Mouse (Mus musculus) fat pad, adult 2 months (tissue): ENCODE measurements at regions not wholly inside any gene's neighbourhood (a gene's known extent, or its start where the extent isn't known, plus 50 kb on each side); places are given as distances from the start of the nearest gene placed in this dataset.

ENCODE experiments used
- DNase-seq: peaks from one replicate; pipeline ENCODE4 v3.0.0-alpha.2; 2011; ENCODE audit warnings: low read depth, low spot score; ENCODE audit errors: extremely low read depth

GRCm38 (mm10) chr17:4391210-4391609 is 602.9 kb upstream of the Arid1b start:
- DNase-seq = no peak

GRCm38 (mm10) chr17:4396119-4396518 is 598.0 kb upstream of the Arid1b start:
- no peak for DNase-seq

GRCm38 (mm10) chr17:4417686-4418085 is 576.4 kb upstream of the Arid1b start:
- DNase-seq = no peak

DNA sequence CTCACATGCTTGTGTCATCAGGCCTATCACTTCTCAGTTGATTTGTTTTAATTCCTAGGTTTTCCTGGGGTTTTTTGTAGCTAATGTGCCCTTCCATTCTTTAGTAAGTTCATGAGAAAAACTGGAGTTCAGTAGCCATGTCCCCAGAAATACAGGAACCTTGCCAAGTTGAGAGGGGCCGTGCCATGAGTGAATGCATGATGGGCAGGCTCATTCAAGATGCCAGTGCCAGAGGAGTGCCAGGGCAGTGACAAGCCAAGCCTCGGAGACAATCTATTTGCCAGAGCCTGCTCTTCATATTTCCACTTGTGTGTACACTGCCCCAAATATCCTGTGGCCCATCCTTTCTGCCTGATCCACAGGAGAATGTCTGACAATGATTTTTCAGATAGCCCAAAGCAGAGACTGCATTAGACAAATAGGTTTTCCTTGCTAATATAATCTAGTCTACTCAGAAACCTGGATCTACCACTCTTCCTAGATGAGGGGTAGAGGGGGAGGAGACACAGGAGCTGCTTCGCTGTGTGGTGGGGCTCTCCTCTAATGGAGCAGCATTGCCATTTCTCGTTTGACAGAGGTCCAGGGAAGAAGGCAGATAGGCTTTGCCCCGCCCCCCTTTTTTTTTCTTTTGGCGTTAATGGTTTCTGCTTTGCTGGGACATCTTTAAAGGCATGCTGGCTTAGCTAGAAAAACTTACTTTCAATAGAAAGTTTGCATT is 569.5 kb upstream of the Arid1b start:
- DNase-seq = no peak

DNA sequence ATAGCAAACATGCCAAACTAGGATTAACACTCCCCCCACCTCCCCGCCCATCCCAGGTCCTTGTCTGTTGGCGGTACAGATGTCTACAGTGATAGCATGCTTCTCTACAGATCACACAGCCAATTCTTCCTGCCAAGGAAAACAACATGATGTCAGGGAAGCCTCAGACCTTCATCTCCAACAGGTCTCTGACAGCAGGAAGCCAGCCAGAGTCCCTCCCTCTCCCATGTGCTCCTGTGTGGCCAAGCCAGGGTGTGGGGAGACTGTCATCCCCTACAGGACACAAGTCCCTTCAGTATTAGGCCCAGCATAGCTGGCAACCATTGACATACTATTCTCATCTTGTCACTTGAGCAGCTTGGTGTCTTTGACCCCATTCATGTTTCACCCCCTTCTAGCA is 568.8 kb upstream of the Arid1b start:
- DNase-seq = peak; percentile 13

- no peak for DNase-seq
Measured at GRCm38 (mm10) chr17:4429036-4429435, 565.1 kb upstream of the Arid1b start.

DNA sequence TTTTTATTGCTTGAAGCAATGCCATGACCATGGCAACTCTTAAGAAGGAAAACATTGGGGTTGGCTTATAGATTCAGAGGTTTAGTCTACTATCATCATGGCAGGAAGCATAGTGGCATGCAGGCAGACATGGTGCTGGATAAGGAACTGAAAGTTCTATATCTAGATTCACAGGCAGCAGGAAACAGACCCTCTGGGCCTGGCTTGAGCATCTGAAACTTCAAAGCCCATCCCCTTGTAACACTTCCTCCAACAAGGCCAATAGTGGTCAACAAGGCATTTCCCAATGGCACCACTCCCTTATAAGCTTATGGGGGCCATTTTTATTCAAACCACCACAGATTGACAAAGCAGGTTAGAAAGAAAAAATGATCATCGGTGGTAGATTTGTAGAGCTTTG is 548.5 kb upstream of the Arid1b start:
- no peak for DNase-seq

GRCm38 (mm10) chr17:4457491-4457890 is 536.6 kb upstream of the Arid1b start:
- no peak for DNase-seq

DNA sequence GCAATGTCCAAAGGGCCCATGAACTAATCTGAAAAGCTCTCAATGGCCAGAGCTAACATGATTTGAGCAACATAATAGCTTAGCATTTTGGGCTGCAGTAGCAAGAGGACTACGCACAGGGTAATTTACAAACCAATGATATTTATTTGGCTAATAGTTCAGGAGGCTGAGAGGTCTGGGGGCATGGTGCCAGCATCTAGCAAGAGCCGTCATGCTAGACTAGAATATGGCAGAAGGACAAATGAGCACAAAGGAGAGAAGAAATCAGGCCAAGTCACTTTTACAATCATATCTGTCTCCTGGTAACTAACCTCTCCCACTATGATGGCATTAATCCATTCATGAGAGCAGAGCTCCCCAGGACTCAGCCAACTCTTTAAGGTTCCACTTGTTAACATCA is 532.6 kb upstream of the Arid1b start:
- DNase-seq = no peak

DNA sequence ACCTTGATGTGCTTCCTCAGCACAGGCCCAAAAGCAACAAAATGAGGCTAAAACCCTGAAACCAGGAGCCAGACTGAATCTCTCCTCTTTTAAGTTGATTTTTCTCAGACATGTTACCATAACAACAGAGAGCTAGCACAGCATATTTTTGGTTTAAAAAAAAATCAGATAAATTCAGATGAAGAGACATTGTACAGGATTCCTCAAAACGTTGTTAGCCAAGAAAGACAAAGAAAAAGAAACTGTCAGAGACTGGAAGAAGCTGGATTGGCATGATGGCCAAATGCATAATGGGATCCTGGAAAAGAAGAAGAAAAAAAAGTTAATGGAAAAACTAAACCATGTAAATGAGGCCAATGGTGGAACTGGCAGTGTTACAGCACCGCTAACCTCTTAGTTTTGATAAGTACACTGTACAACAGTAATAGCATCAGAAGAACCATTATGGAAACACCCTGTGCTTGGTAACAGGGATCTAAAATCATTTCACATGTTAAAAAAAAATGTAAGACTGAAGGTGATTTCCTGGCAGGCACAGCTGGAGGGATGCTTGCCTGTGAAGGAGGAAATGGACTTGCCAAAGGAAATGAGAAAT is 529.7 kb upstream of the Arid1b start:
- no peak for DNase-seq

GRCm38 (mm10) chr17:4465741-4466140 is 528.4 kb upstream of the Arid1b start:
- no peak for DNase-seq

GRCm38 (mm10) chr17:4472412-4472811 is 521.7 kb upstream of the Arid1b start:
- DNase-seq = no peak

DNA sequence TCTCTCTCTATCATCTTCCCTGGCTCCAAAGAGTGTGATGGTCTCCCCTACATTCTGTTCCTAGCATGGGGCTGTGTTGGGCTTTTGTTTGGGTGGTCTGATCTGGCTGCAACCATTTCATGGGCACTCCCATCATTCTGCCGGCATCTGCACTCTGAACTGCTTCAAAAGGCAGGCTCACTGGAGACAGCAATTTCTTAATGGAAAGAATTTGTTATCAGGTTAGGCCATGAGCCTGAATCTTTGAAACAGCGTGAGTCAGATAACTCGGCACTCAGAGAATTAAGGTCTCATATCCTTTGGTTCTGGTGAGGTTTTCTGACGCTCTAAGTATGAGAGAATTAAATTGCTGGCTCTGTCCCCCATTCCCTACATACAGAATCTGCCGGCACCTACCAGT is 519.8 kb upstream of the Arid1b start:
- DNase-seq = no peak

DNA sequence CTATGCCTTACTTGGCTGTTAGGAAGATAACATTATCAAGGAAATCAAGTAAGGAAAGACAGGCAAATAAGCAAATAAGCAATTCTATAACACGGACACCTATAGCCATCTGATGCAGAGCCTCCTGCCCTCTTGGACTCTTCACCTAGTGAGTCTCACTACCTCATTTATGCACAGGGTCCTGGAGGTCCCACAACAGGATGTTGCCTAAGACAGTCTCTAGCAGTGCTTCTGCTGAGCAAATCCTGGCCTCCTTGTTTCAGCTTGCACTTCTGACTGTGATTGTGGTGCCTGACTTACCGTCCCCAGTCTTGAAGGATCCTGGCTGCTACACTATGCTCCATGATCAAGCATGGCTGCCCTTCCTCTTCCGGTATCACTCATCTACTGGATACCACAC is 518.5 kb upstream of the Arid1b start:
- no peak for DNase-seq

GRCm38 (mm10) chr17:4494392-4494791 is 499.7 kb upstream of the Arid1b start:
- DNase-seq = no peak

DNA sequence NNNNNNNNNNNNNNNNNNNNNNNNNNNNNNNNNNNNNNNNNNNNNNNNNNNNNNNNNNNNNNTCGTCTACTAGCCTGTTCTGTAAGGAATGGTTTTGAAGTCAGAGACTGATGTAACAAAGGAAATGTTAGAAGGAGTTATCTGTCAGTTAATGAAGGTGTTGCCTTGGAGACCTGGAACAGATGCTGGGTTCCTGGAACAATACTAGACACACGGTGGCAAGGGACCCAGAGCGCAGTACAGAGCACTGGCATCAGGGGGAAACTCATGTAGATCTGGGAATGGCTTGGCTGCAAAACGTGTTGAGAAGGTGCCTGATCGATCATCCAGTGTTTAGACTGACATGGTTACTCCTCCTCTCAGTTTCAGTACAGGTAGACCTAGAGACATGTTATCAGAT is 493.6 kb upstream of the Arid1b start:
- DNase-seq = no peak

GRCm38 (mm10) chr17:4501029-4501428 is 493.1 kb upstream of the Arid1b start:
- DNase-seq = no peak

GRCm38 (mm10) chr17:4504951-4505350 is 489.2 kb upstream of the Arid1b start:
- DNase-seq = no peak

GRCm38 (mm10) chr17:4509506-4509905 is 484.6 kb upstream of the Arid1b start:
- no peak for DNase-seq

DNA sequence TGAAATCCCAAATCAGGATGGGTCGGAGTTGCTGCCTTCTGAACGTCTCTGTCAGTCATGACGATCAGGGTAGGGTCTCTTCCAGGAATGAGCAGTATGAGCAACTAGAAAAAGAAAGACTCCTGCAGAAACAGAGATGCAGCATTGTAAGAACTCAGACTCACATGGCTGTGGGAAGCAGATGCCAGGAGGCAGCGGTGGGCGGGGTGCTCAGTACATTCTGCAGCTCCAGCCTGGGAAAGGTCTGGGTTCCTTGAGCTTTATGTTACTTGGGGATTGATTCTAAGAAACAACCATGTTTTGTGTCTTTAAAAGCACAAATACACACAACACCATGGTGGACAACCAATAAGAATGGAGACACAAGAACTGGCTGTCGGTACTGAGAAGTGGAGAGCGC is 478.0 kb upstream of the Arid1b start:
- DNase-seq = no peak

DNA sequence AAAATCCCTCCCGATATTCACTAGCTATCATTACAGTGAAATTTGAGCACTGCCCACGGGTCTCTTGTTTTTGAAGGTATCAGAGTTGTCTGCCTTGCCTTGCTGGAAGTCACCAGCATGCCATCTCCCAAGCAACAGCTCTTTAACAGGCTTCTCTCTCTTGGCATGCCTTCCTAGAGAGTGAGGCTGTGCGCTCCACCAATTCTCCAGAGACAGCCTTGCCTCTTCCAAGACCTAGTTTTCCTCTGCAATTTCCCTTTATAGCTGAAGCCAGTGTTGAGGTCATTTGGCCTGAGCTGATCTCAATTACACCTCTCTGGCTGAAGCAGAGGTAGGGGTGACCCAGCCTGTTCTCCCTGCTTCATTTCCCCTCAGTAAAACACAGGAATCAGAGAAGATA is 477.3 kb upstream of the Arid1b start:
- DNase-seq = no peak

GRCm38 (mm10) chr17:4521031-4521430 is 473.1 kb upstream of the Arid1b start:
- no peak for DNase-seq

- no peak for DNase-seq
Measured at GRCm38 (mm10) chr17:4526466-4526865, 467.7 kb upstream of the Arid1b start.
